Mouse (Mus musculus): ENCODE results near the gene Slc5a9. TPM values are rescaled to one million over a fixed set of nuclear protein-coding genes. Genes with fewer than 3 reads are reported as not detected.
"Not testable (repeated sequence)": the region's sequence is repeated elsewhere in the genome, so short reads cannot be mapped to it uniquely, and the experiment has no call there.

Gene Slc5a9
- not detected for total RNA-seq (2021)
- long read RNA-seq, result 0 reads

GRCm38 (mm10) chr4:111902775-111903174 lies at the start of gene Slc5a9:
TSS of gene Slc5a9 (minus strand) at chr4:111902918.
- no peak for DNase-seq (ENCODE audit: low spot score in 2 of 2)

DNA sequence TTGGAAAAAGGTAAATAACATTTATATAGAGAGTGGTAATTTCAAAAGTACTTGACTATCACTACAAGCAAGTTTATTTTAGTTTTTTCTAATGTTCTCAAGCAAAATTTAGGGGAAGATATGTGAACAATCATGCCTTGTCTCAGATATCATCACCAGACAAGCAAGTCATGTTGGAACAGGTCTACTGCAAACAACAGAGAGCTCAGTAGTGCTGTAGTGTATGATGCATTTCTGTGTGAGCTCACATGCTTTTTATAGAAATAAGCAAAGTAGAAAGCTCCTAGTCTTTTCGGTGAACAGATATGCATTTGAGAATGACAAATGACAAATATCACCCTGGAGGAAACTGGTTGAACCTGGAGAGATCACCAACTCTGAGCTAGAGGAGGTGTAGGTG lies 16.4 kb upstream of the Slc5a9 start, which contains the start of gene Skint8:
Gene Skint8, plus strand, starts transcription at position 301 of the 400 bp plus-strand sequence.
- DNase-seq (ENCODE audit: low spot score in 2 of 2), result no peak

- no peak for DNase-seq (ENCODE audit: low spot score in 2 of 2)
These were observed 5.2 kb upstream of the Slc5a9 start for GRCm38 (mm10) chr4:111907926-111908325.

DNA sequence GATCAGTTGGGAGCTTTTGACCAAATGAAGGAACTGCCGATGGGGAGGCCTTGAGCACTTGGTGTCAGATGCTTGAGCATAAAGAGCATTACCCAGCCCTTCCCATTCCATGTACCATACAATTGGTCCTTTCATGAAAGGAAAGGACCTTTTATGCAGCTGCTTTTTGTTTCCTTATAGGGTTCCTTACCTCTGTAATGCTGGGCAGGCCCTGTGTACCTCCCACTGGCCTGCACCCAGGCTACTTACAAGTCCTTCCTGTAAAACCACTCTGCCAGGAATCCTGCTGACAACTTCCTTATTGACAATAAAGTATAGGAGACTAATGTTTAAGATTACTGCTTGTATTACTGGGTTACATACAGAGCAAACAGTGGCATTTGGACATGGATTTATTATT lies 1.2 kb downstream of the Slc5a9 start:
- no peak for DNase-seq (ENCODE audit: low spot score in 2 of 2)

- DNase-seq (ENCODE audit: low spot score in 2 of 2), result not testable (repeated sequence)
These were observed 2.2 kb downstream of the Slc5a9 start for GRCm38 (mm10) chr4:111900491-111900890.

- no peak for DNase-seq (ENCODE audit: low spot score in 2 of 2)
These were observed 4.2 kb downstream of the Slc5a9 start for GRCm38 (mm10) chr4:111898566-111898965.

GRCm38 (mm10) chr4:111897755-111898154 lies 5.0 kb downstream of the Slc5a9 start:
- DNase-seq (ENCODE audit: low spot score in 2 of 2), result no peak

- no peak for DNase-seq (ENCODE audit: low spot score in 2 of 2)
These were observed 10.6 kb downstream of the Slc5a9 start for GRCm38 (mm10) chr4:111892138-111892537.

GRCm38 (mm10) chr4:111886607-111887006 lies 16.1 kb downstream of the Slc5a9 start:
- DNase-seq (ENCODE audit: low spot score in 2 of 2), result peak; percentile 88

- DNase-seq (ENCODE audit: low spot score in 2 of 2), result peak; percentile 75 to 79
These were observed 16.7 kb downstream of the Slc5a9 start for GRCm38 (mm10) chr4:111886018-111886417.

DNA sequence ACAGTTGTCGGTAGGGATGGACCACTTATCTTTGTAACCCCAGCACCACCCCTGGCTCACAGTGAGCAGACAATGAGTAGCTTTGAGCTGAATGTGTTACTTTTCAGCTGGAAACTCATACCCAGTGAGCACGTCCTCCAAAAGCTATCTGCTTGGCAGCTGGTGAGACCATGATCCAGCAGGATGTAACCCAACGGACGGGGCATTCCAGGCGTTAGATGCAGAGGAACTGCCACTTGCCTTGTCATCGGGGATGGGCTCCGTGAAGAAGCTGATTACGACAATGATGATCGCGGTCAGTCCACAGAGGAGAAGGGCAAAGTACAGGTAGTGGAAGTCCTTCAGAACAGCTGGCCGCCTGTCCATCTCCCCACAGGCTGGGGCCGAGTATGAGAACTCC lies 19.2 kb downstream of the Slc5a9 start:
- no peak for DNase-seq (ENCODE audit: low spot score in 2 of 2)

- DNase-seq (ENCODE audit: low spot score in 2 of 2), result no peak
These were observed 22.4 kb downstream of the Slc5a9 start for GRCm38 (mm10) chr4:111880112-111880875.

- no peak for DNase-seq (ENCODE audit: low spot score in 2 of 2)
These were observed 34.8 kb downstream of the Slc5a9 start for GRCm38 (mm10) chr4:111867743-111868401.

DNA sequence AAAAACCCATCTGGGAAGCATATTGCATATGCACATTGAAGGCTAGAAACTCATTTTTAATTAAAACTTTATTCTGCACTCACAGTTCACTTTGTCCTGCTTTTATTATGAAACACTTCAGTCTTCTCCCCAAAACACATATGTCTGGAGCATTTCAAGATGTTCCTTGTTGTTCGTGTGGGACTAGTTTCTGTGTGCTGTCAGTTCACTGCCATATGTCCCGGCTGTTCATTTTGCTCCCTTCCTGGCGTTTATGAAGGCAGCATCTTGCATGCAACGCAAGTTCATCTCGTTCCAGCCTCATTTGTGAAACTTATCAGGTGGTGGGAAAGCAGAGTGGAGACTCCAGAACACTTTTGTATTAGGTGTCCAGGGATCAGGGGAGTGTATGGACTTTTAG lies 36.0 kb downstream of the Slc5a9 start:
- no peak for DNase-seq (ENCODE audit: low spot score in 2 of 2)

DNA sequence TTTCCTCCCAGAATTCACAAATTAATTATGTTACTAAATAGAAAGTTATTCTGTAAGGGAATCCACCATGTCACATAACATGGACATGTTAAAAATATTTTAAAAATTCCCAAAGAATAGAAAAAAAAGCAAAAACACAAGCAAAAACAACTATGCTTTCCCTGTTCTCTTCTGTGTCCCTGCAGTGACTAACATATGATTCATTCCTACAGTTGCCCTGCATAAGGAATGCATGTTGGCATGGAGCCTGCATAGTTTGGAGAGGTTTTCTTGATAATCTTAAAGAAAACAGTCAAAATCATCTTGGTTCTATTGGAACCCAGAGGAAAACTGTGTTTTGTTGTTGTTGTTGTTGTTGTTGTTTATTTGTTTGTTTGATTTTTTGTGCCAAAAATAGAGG lies 50.1 kb downstream of the Slc5a9 start:
- no peak for DNase-seq (ENCODE audit: low spot score in 2 of 2)

- DNase-seq (ENCODE audit: low spot score in 2 of 2), result no peak
These were observed 63.8 kb downstream of the Slc5a9 start for GRCm38 (mm10) chr4:111838882-111839281.

Other genes with a start within 250 kb of the Slc5a9 start
- 1 to 10 TPM; 6.2 to 8.3 TPM for gene Spata6, start 182.9 kb downstream of the Slc5a9 start, total RNA-seq (2021)
- gene Skint8, start 16.5 kb upstream of the Slc5a9 start, total RNA-seq (2021), result under 1 TPM in 1 of 2 experiments, not detected in 1; 0.62 TPM
- under 1 TPM in 1 of 2 experiments, not detected in 1; 0.22 TPM for gene Skint7, start 70.0 kb upstream of the Slc5a9 start, total RNA-seq (2021)
- gene Skint1, start 103.4 kb upstream of the Slc5a9 start, total RNA-seq (2021), result not detected
- gene Skint4, start 169.1 kb upstream of the Slc5a9 start, total RNA-seq (2021), result not detected

All from layer of hippocampus, postnatal 10 days (tissue).